Mouse (Mus musculus): Measurements from ENCODE around the gene Gm27027. TPM values are rescaled to one million over a fixed set of nuclear protein-coding genes. Genes with fewer than 3 reads are reported as not detected.

Gm27027 gene
- polyA plus RNA-seq, 1 experiment, result not detected

DNA sequence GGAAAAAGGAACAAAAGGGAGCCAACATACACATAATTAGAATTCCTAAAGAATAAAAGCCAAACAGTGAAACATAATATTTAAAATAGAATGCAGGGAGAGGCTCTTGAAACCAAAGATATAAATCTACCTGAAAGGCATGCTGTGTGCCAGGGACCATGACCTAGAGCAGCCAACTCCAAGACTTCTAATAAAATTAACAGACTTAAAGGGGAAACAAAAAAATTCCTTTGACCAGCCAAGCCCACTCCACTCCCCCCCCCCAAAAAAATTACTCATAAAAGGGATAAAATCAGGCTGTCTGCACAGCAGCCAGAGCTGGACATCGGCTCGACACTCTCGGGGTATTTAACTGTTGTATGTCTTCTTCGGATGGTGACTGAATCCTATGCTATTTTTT, 51.3 kb downstream of the Gm27027 start:
- TF ChIP-seq CTCF (IDR thresholded peaks at IDR 0.05; ENCODE audit: extremely low read depth, insufficient read depth, insufficient read length, insufficient replicate concordance) (no peak), POLR2A (IDR thresholded peaks at IDR 0.05; ENCODE audit: low read depth, low read length) (no peak)
- Histone ChIP-seq H3K4me1 (ENCODE audit: control insufficient read depth, insufficient read depth, insufficient read length) (no peaks in the 10 kb centered on the region), H3K36me3 (ENCODE audit: control insufficient read depth, insufficient read depth, low read length) (no peaks in the 10 kb centered on the region), H3K27me3 (ENCODE audit: control insufficient read depth, insufficient read depth, low read length) (no peaks in the 10 kb centered on the region), H3K4me3 (ENCODE audit: extremely low read depth, insufficient read depth, insufficient read length) (no peak overlapping the region), H3K27ac (ENCODE audit: insufficient read depth, low read length) (no peak overlapping the region)
- 88% methylated on average over 4 of the region's 4 CpGs for WGBS
- DNase-seq (ENCODE audit: low read depth in 1 of 2, low spot score in 2 of 2), result no peak

- no peak overlapping the region for H3K4me3 ChIP-seq (ENCODE audit: extremely low read depth, insufficient read depth, insufficient read length)
- H3K27me3 ChIP-seq (ENCODE audit: control insufficient read depth, insufficient read depth, low read length), result no peaks in the 10 kb centered on the region
- DNase-seq (ENCODE audit: low read depth in 1 of 2, low spot score in 2 of 2), result no peak
- H3K36me3 ChIP-seq (ENCODE audit: control insufficient read depth, insufficient read depth, low read length), result no peaks in the 10 kb centered on the region
- TF ChIP-seq CTCF (IDR thresholded peaks at IDR 0.05; ENCODE audit: extremely low read depth, insufficient read depth, insufficient read length, insufficient replicate concordance) (no peak), POLR2A (IDR thresholded peaks at IDR 0.05; ENCODE audit: low read depth, low read length) (no peak)
- no peak overlapping the region for H3K27ac ChIP-seq (ENCODE audit: insufficient read depth, low read length)
- WGBS, result 90% methylated on average over 2 of the region's 2 CpGs
- no peaks in the 10 kb centered on the region for H3K4me1 ChIP-seq (ENCODE audit: control insufficient read depth, insufficient read depth, insufficient read length)
These were observed 52.1 kb downstream of the Gm27027 start for GRCm38 (mm10) chr2:93944099-93944498.

DNA sequence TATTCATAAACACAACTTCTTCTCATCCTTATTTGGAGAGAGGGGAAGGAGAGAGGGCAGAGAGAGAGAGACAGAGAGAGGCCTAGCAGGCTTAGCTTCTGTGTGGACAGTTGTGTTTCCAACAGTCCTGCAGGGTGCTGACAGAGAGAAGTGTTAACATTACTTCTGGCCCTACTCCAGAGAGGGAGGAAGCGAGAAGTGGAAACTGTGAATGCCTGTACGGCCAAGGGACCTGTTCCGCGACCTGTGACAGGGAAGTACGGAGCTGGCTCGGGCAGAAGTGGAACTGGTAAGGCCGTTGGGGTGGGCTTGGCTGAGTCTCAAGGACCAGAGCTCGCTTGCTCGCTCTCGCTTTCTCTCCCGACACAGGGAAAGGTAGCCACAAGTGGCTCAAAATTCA, 54.5 kb downstream of the Gm27027 start:
- no peaks in the 10 kb centered on the region for H3K4me1 ChIP-seq (ENCODE audit: control insufficient read depth, insufficient read depth, insufficient read length)
- H3K27me3 ChIP-seq (ENCODE audit: control insufficient read depth, insufficient read depth, low read length), result no peaks in the 10 kb centered on the region
- DNase-seq (ENCODE audit: low read depth in 1 of 2, low spot score in 2 of 2), result no peak
- 31% methylated on average over 11 of the region's 11 CpGs for WGBS
- no peak for TF ChIP-seq CTCF (IDR thresholded peaks at IDR 0.05; ENCODE audit: extremely low read depth, insufficient read depth, insufficient read length, insufficient replicate concordance)
- TF ChIP-seq POLR2A (IDR thresholded peaks at IDR 0.05; ENCODE audit: low read depth, low read length), result no peak
- H3K27ac ChIP-seq (ENCODE audit: insufficient read depth, low read length), result no peak overlapping the region
- no peak overlapping the region for H3K4me3 ChIP-seq (ENCODE audit: extremely low read depth, insufficient read depth, insufficient read length)
- H3K36me3 ChIP-seq (ENCODE audit: control insufficient read depth, insufficient read depth, low read length), result no peaks in the 10 kb centered on the region

DNA sequence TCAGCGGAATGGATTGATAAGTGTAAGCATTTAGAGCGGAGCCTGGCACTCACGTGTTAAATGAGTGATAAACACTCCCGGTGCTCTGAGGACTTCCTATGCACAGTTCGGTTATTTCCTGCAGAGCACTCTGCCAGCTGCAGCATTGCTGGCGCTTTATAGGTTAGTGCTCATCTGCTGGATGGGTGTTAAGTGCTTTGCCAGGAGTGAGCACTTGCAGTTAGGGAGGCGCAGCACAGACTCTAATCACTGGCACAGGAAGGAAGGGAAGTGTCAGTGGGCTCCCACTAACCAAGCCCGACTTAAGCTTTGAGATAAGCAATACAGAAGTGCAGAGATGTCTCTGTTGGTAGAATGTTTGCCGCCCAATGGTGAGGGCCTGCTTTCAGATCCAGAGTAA, 57.6 kb downstream of the Gm27027 start:
- DNase-seq (ENCODE audit: low read depth in 1 of 2, low spot score in 2 of 2), result no peak
- Histone ChIP-seq H3K27me3 (ENCODE audit: control insufficient read depth, insufficient read depth, low read length) (no peaks in the 10 kb centered on the region), H3K36me3 (ENCODE audit: control insufficient read depth, insufficient read depth, low read length) (no peaks in the 10 kb centered on the region), H3K4me3 (ENCODE audit: extremely low read depth, insufficient read depth, insufficient read length) (no peak overlapping the region), H3K27ac (ENCODE audit: insufficient read depth, low read length) (no peak overlapping the region), H3K4me1 (ENCODE audit: control insufficient read depth, insufficient read depth, insufficient read length) (no peaks in the 10 kb centered on the region)
- WGBS, result 11% methylated on average over 9 of the region's 9 CpGs
- TF ChIP-seq POLR2A (IDR thresholded peaks at IDR 0.05; ENCODE audit: low read depth, low read length), result no peak
- TF ChIP-seq CTCF (IDR thresholded peaks at IDR 0.05; ENCODE audit: extremely low read depth, insufficient read depth, insufficient read length, insufficient replicate concordance), result no peak

GRCm38 (mm10) chr2:93928866-93929265, 67.3 kb downstream of the Gm27027 start:
- H3K4me1 ChIP-seq (ENCODE audit: control insufficient read depth, insufficient read depth, insufficient read length), result no peaks in the 10 kb centered on the region
- no peak overlapping the region for H3K4me3 ChIP-seq (ENCODE audit: extremely low read depth, insufficient read depth, insufficient read length)
- no peak for DNase-seq (ENCODE audit: low read depth in 1 of 2, low spot score in 2 of 2)
- TF ChIP-seq CTCF (IDR thresholded peaks at IDR 0.05; ENCODE audit: extremely low read depth, insufficient read depth, insufficient read length, insufficient replicate concordance), result no peak
- no peak for TF ChIP-seq POLR2A (IDR thresholded peaks at IDR 0.05; ENCODE audit: low read depth, low read length)
- no peak overlapping the region for H3K27ac ChIP-seq (ENCODE audit: insufficient read depth, low read length)
- 86% methylated on average over 10 of the region's 10 CpGs for WGBS
- H3K27me3 ChIP-seq (ENCODE audit: control insufficient read depth, insufficient read depth, low read length), result no peaks in the 10 kb centered on the region
- no peaks in the 10 kb centered on the region for H3K36me3 ChIP-seq (ENCODE audit: control insufficient read depth, insufficient read depth, low read length)

GRCm38 (mm10) chr2:93927701-93928437, 68.3 kb downstream of the Gm27027 start:
- no peaks in the 10 kb centered on the region for H3K4me1 ChIP-seq (ENCODE audit: control insufficient read depth, insufficient read depth, insufficient read length)
- WGBS, result 79% methylated on average over 13 of the region's 13 CpGs
- no peak overlapping the region for H3K4me3 ChIP-seq (ENCODE audit: extremely low read depth, insufficient read depth, insufficient read length)
- TF ChIP-seq CTCF (IDR thresholded peaks at IDR 0.05; ENCODE audit: extremely low read depth, insufficient read depth, insufficient read length, insufficient replicate concordance) (no peak), POLR2A (IDR thresholded peaks at IDR 0.05; ENCODE audit: low read depth, low read length) (no peak)
- H3K36me3 ChIP-seq (ENCODE audit: control insufficient read depth, insufficient read depth, low read length), result no peaks in the 10 kb centered on the region
- H3K27ac ChIP-seq (ENCODE audit: insufficient read depth, low read length), result no peak overlapping the region
- no peak for DNase-seq (ENCODE audit: low read depth in 1 of 2, low spot score in 2 of 2)
- no peaks in the 10 kb centered on the region for H3K27me3 ChIP-seq (ENCODE audit: control insufficient read depth, insufficient read depth, low read length)

DNA sequence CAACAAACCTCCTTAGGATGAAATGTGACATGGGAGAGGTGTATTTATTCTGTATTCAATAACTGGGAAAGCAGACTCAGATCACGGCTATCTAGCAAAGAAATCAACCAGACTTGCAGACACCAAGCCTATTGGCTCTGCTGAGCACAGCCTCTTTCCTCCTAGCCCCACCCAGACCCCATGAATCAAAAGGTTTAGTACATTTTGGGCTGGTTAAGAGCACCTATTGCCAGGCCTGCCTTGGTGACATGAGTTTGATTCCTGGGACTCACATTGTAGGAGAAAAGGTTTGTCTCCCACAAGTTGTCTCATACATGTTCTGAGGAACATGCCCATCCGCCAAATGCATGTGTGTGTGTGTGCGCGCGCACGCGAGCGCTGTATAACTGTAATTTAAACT, 70.0 kb downstream of the Gm27027 start:
- no peak for DNase-seq (ENCODE audit: low read depth in 1 of 2, low spot score in 2 of 2)
- H3K4me3 ChIP-seq (ENCODE audit: extremely low read depth, insufficient read depth, insufficient read length), result no peak overlapping the region
- H3K27me3 ChIP-seq (ENCODE audit: control insufficient read depth, insufficient read depth, low read length), result no peaks in the 10 kb centered on the region
- TF ChIP-seq CTCF (IDR thresholded peaks at IDR 0.05; ENCODE audit: extremely low read depth, insufficient read depth, insufficient read length, insufficient replicate concordance) (no peak), POLR2A (IDR thresholded peaks at IDR 0.05; ENCODE audit: low read depth, low read length) (no peak)
- no peaks in the 10 kb centered on the region for H3K4me1 ChIP-seq (ENCODE audit: control insufficient read depth, insufficient read depth, insufficient read length)
- no peak overlapping the region for H3K27ac ChIP-seq (ENCODE audit: insufficient read depth, low read length)
- no peaks in the 10 kb centered on the region for H3K36me3 ChIP-seq (ENCODE audit: control insufficient read depth, insufficient read depth, low read length)
- WGBS, result 95% methylated on average over 8 of the region's 8 CpGs

Measured in spleen, adult 2 months (tissue).